Mouse (Mus musculus): ENCODE data around the gene Fam229a.

- TF ChIP-seq POLR2A (IDR thresholded peaks at IDR 0.05; ENCODE audit: extremely low read depth, insufficient read depth, low read length) (no peak), CTCF (IDR thresholded peaks at IDR 0.05; ENCODE audit: extremely low read depth, insufficient read depth, low read length) (no peak)
These were observed 28.9 kb upstream of the Fam229a start for GRCm38 (mm10) chr4:129462118-129462517.

Data from cortical plate, adult 2 months (tissue).